Comparison of ENCODE assay signal across 15 mouse cellular contexts in the genomic region with DNA sequence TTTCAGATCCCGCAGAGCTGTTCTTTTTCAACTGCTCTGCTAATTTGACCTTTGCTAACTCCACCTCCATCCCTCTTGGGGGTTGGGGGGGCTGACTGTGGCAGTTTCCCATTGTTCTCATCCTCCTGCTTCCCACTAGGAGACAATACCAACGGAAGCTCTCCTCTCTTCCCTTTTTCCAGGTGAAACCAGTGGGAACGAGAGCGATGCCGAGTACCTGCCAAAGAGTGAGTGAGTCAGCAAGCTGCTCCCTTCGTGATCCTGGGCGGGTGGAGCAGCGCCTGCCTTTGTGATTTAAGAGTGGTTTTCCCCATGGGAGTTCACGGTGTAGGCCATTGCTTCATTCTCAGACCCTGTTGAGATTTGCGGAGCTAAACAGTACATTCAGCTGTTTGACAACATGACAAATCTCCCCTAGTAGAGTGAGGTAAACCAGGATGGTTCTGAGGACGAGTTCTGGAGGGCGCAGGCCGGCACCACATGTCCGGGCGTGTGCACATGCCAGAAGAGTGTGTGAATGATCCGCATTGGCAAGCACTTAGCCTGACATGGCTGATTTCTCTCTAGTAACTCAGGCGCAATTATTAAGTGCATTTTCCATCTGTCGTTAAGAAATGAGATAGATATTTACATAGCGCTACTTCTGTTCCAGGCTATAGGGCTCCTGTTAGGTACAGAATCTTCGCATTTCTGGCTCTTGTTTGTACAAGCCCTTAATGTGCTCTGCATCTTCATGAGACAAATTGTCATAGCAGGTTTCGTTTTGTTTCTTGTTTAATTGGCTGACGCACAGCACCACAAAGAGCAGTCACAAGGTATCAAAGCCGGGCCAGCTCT. TPM values are rescaled to one million over a fixed set of nuclear protein-coding genes. Genes with fewer than 3 reads are reported as not detected.
DNase-seq lines count a peak whose midpoint lies in the region; ATAC-seq and TF ChIP-seq lines count a peak whose summit lies in the region.
"Had no signal": no experiment of that assay in that cellular context is flagged by ENCODE, and none has a peak within 500 bp of the region (broad histone marks: within the 10 kb centered on the region; RNA-seq: fewer than 3 reads in every experiment).

No protein-coding gene starts in this region.

- DNase-seq in heart, adult 2 months = peak in 1 of 2 experiments; percentile 8
- no peak for DNase-seq in heart, postnatal 36 days
- peak; percentile 74 for DNase-seq in WW6 (ENCODE audit: low read depth, low spot score)
- DNase-seq in ovary, postnatal 10 days (ENCODE audit: low spot score) = no peak
- no peak for DNase-seq in left cerebral cortex, postnatal 36 days (ENCODE audit: low spot score in 2 of 2)
- DNase-seq: gastrocnemius, adult 2 months; lung, embryonic 14.5 days; thymus, postnatal 36 days had no signal

- H3K27ac ChIP-seq in heart, adult 2 months = peak overlapping the region; percentile 2; the same call in 1 of the 2 replicates
- 0 out of 2 replicates have a peak overlapping the region, but pooled peaks have one; percentile 23 for H3K27ac ChIP-seq in neural tube, embryonic 13.5 days (replicated peaks)
- H3K27ac ChIP-seq in neural tube, embryonic 15.5 days (replicated peaks) = no peak overlapping the region
- H3K27ac ChIP-seq in stomach, embryonic 14.5 days (ENCODE audit: low read length) = no peak overlapping the region; the same call in 1 of the 2 replicates
- H3K27ac ChIP-seq: gastrocnemius, adult 2 months; limb, embryonic 12.5 days had no signal

- H3K79me2 ChIP-seq in heart, adult 2 months (replicated peaks; ENCODE audit: control insufficient read depth, insufficient read depth, low read length) = no peaks in the 10 kb centered on the region

- no peak for TF ChIP-seq EP300 in heart, adult 2 months (IDR thresholded peaks at IDR 0.05; ENCODE audit: insufficient read depth, low read depth, low read length)

- H3K27me3 ChIP-seq in heart, adult 2 months (ENCODE audit: control insufficient read depth, insufficient read depth, low read length) = no peaks in the 10 kb centered on the region
- H3K27me3 ChIP-seq in neural tube, embryonic 13.5 days = no peaks in the 10 kb centered on the region
- H3K27me3 ChIP-seq in neural tube, embryonic 15.5 days (replicated peaks) = no peaks in the 10 kb centered on the region
- no peaks in the 10 kb centered on the region for H3K27me3 ChIP-seq in stomach, embryonic 14.5 days (ENCODE audit: control insufficient read depth, insufficient read depth, low read length)
- H3K27me3 ChIP-seq: heart, embryonic 12.5 days; limb, embryonic 12.5 days had no signal

- no peak overlapping the region for H3K4me2 ChIP-seq in neural tube, embryonic 13.5 days
- no peak overlapping the region for H3K4me2 ChIP-seq in neural tube, embryonic 15.5 days
- H3K4me2 ChIP-seq in stomach, embryonic 14.5 days (replicated peaks; ENCODE audit: low read depth, low read length) = no peak overlapping the region
- H3K4me2 ChIP-seq: heart, embryonic 12.5 days; limb, embryonic 12.5 days; lung, embryonic 14.5 days had no signal

- TF ChIP-seq POLR2A in heart, adult 2 months (IDR thresholded peaks at IDR 0.05; ENCODE audit: insufficient read depth, low read depth, low read length) = no peak

- H3K9me3 ChIP-seq in neural tube, embryonic 13.5 days = no peaks in the 10 kb centered on the region
- no peaks in the 10 kb centered on the region for H3K9me3 ChIP-seq in neural tube, embryonic 15.5 days (replicated peaks)
- no peaks in the 10 kb centered on the region for H3K9me3 ChIP-seq in stomach, embryonic 14.5 days (ENCODE audit: control insufficient read depth, low read depth, low read length)
- H3K9me3 ChIP-seq: heart, embryonic 12.5 days; limb, embryonic 12.5 days had no signal

- no peaks in the 10 kb centered on the region; the same call in 1 of the 2 replicates for H3K4me1 ChIP-seq in heart, adult 2 months (ENCODE audit: control insufficient read depth, insufficient read depth, low read length)
- peaks cover 5% of the 10 kb centered on the region for H3K4me1 ChIP-seq in neural tube, embryonic 13.5 days (replicated peaks)
- H3K4me1 ChIP-seq in neural tube, embryonic 15.5 days = peaks cover 4% of the 10 kb centered on the region; the same call in 1 of the 2 replicates
- no peaks in the 10 kb centered on the region for H3K4me1 ChIP-seq in stomach, embryonic 14.5 days (ENCODE audit: control insufficient read depth, insufficient read depth, low read length)
- H3K4me1 ChIP-seq: heart, embryonic 12.5 days; limb, embryonic 12.5 days had no signal

- intact Hi-C loops in heart, adult 2 months (cut with DNase I) = loop anchor here (2.0 kb wide), 1 partner anchor 44 kb away; the partner anchor contains the start of gene Dennd2c
- intact Hi-C loops in heart, postnatal 36 days (cut with DNase I) = loop anchor here (2.0 kb wide), 2 partner anchors 22 to 44 kb away; partner anchors contain the start of gene Dennd2c
- intact Hi-C loops in left cerebral cortex, postnatal 36 days (cut with DNase I) = no loop called here

- 68% methylated on average over 23 of the region's 23 CpGs for WGBS in heart, adult 2 months
- 58% methylated on average over 23 of the region's 23 CpGs for WGBS in neural tube, embryonic 13.5 days
- whole genome bisulfite sequencing in neural tube, embryonic 15.5 days = 55% methylated on average over 23 of the region's 23 CpGs
- 65% methylated on average over 23 of the region's 23 CpGs for WGBS in stomach, embryonic 14.5 days

- H3K4me3 ChIP-seq in heart, adult 2 months = no peak overlapping the region
- H3K4me3 ChIP-seq in neural tube, embryonic 13.5 days = no peak overlapping the region
- H3K4me3 ChIP-seq in neural tube, embryonic 15.5 days (replicated peaks) = no peak overlapping the region
- no peak overlapping the region for H3K4me3 ChIP-seq in stomach, embryonic 14.5 days (ENCODE audit: low read depth, low read length)
- H3K4me3 ChIP-seq: gastrocnemius, adult 2 months; heart, embryonic 12.5 days; limb, embryonic 12.5 days; myocyte had no signal

- no peak overlapping the region for H3K9ac ChIP-seq in heart, adult 2 months (ENCODE audit: low read depth, low read length)
- no peak overlapping the region for H3K9ac ChIP-seq in neural tube, embryonic 13.5 days
- no peak overlapping the region for H3K9ac ChIP-seq in neural tube, embryonic 15.5 days (replicated peaks)
- no peak overlapping the region; the same call in 1 of the 2 replicates for H3K9ac ChIP-seq in stomach, embryonic 14.5 days (replicated peaks; ENCODE audit: low read depth, low read length)
- H3K9ac ChIP-seq: heart, embryonic 12.5 days; limb, embryonic 12.5 days; lung, embryonic 14.5 days had no signal

- ATAC-seq in neural tube, embryonic 13.5 days (ENCODE audit: low read depth) = no peak
- ATAC-seq in neural tube, embryonic 15.5 days (ENCODE audit: low FRiP score) = no peak
- 0 out of 2 replicates have a peak, but pooled peaks have one; percentile 33 for ATAC-seq in stomach, embryonic 14.5 days (ENCODE audit: insufficient number of reproducible peaks, insufficient read depth, low FRiP score, low read depth)
- ATAC-seq: activated CD4-positive, CD25-positive, alpha-beta regulatory T cell, adult 4 months had no signal

- no peak for TF ChIP-seq CTCF in heart, adult 2 months (IDR thresholded peaks at IDR 0.05)

- H3K36me3 ChIP-seq in heart, adult 2 months (ENCODE audit: control insufficient read depth, insufficient read depth, low read length) = no peaks in the 10 kb centered on the region
- H3K36me3 ChIP-seq in neural tube, embryonic 13.5 days = no peaks in the 10 kb centered on the region
- no peaks in the 10 kb centered on the region for H3K36me3 ChIP-seq in neural tube, embryonic 15.5 days
- H3K36me3 ChIP-seq in stomach, embryonic 14.5 days (ENCODE audit: control insufficient read depth, insufficient read depth, low read length) = no peaks in the 10 kb centered on the region; the same call in 1 of the 2 replicates

RNA-seq across cellular contexts. Expression of gene Bcas2, which starts 24.9 kb away (rescaled TPM):
- total RNA-seq in heart, adult 2 months (2021) = 10 to 100 TPM; 47.8 to 51.1 TPM
- polyA plus RNA-seq in heart, adult 2 months (2012; rRNA removed) = 20.4 and 35.6 TPM in 2 replicates
- total RNA-seq in heart, postnatal 36 days (2021) = 10 to 100 TPM; 50.4 to 54.6 TPM
- polyA plus RNA-seq in neural tube, embryonic 13.5 days (2015; fragmentation: Nextera tagmentation; extraction: Ambion mirVana) = 221 and 249 TPM in 2 replicates
- 196 and 199 TPM in 2 replicates for polyA plus RNA-seq in neural tube, embryonic 15.5 days (2015; fragmentation: Nextera tagmentation; extraction: Ambion mirVana)
- polyA plus RNA-seq in stomach, embryonic 14.5 days (2014; fragmentation: Nextera tagmentation; extraction: Ambion mirVana) = 189 and 199 TPM in 2 replicates
- total RNA-seq in left cerebral cortex, postnatal 36 days (2021) = 10 to 100 TPM; 67.6 to 79.7 TPM

RNA-seq across cellular contexts. Expression of gene Dennd2c, which starts 44.1 kb away (rescaled TPM):
- total RNA-seq in heart, adult 2 months (2021) = 1 to 10 TPM; 1.5 to 1.8 TPM
- polyA plus RNA-seq in heart, adult 2 months (2012; rRNA removed) = 0.61 and 1.3 TPM in 2 replicates
- 1 to 10 TPM; 1.9 to 2.2 TPM for total RNA-seq in heart, postnatal 36 days (2021)
- 1.7 and 2.6 TPM in 2 replicates for polyA plus RNA-seq in neural tube, embryonic 13.5 days (2015; fragmentation: Nextera tagmentation; extraction: Ambion mirVana)
- 1.3 and 3.6 TPM in 2 replicates for polyA plus RNA-seq in neural tube, embryonic 15.5 days (2015; fragmentation: Nextera tagmentation; extraction: Ambion mirVana)
- 6.2 and 8.2 TPM in 2 replicates for polyA plus RNA-seq in stomach, embryonic 14.5 days (2014; fragmentation: Nextera tagmentation; extraction: Ambion mirVana)
- under 1 TPM; 0.39 to 0.45 TPM for total RNA-seq in left cerebral cortex, postnatal 36 days (2021)

Comparison
In these comparisons a context has a peak if more than half of its experiments do, and no peak if none do; other contexts are left out.
1. H3K27ac ChIP-seq: peak in heart, adult 2 months (single experiment) and neural tube, embryonic 13.5 days (single experiment); none in neural tube, embryonic 15.5 days (single experiment) and stomach, embryonic 14.5 days (single experiment).